Mouse (Mus musculus): ENCODE results near the gene Pde3a. TPM values are rescaled to one million over a fixed set of nuclear protein-coding genes. Genes with fewer than 3 reads are reported as not detected.
A peak's percentile ranks its signal among the peaks of the same experiment; 100 is the strongest.

Pde3a gene
- polyA plus RNA-seq, 1 experiment = 0.04 TPM

DNA sequence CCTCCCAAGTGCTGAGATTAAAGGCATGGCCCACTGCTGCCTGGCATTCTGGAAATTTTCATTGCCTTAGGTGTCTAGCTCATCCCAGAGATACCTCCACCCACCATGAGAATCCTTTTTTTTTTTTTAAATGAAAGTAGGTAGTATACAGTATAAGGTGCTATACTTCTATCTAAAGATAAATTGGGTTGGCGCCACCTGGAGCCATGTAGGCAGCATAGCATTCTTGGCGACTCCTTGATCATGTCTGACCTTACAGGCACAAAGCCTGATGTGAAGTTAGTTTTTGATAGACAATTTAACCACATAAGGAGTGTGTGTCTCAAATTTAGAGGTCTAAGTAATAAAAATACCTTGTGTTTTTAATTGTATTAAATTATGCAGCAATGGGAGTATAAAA lies 123.6 kb downstream of the Pde3a start:
- Histone ChIP-seq H3K4me1 (ENCODE audit: control insufficient read depth, insufficient read depth, low read length) (no peaks in the 10 kb centered on the region), H3K4me3 (ENCODE audit: low read depth, low read length) (no peak overlapping the region), H3K27me3 (ENCODE audit: control insufficient read depth, insufficient read depth, low read length, poor library complexity, severe bottlenecking) (no peaks in the 10 kb centered on the region), H3K27ac (ENCODE audit: insufficient read depth, low read length) (no peak overlapping the region), H3K36me3 (ENCODE audit: control insufficient read depth, insufficient read depth, low read length, poor library complexity, severe bottlenecking) (no peaks in the 10 kb centered on the region), H3K9ac (ENCODE audit: low read depth, poor library complexity, severe bottlenecking) (no peak overlapping the region), H3K9me3 (replicated peaks; ENCODE audit: control insufficient read depth, insufficient read depth, low read length, poor library complexity, severe bottlenecking) (no peaks in the 10 kb centered on the region)
- TF ChIP-seq POLR2A (IDR thresholded peaks at IDR 0.05; ENCODE audit: insufficient read depth, low read length) (no peak), CTCF (IDR thresholded peaks at IDR 0.05; ENCODE audit: low read depth, low read length) (peak; percentile 36)

DNA sequence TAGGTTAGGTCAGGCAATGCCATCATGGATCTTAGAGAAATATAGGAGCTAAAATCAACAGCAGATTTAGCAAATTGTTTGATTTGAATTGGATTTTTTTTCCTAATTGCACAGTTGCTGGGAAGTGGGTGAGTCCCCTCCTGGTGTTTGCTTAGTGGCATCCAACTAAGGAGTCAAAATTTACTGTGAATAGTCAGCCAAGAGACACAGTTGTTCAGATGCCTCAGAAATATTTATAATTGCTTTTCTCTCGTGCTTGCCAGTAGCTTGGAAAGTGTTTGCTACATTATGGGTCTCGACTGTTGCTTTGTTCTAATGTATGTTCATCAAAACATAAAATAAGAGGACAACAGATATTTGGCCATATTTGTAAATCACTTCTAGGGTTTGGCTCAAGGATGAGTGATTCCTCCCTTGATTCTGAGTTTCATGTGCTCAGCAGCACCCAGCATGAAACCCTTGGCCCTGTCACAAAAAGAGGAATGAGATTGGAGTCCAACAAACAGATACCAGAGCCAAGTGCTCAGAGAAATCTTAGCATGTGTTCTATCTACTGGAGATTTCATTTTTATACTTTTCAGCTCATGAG lies 125.5 kb downstream of the Pde3a start:
- Histone ChIP-seq H3K4me3 (ENCODE audit: low read depth, low read length) (no peak overlapping the region), H3K27me3 (ENCODE audit: control insufficient read depth, insufficient read depth, low read length, poor library complexity, severe bottlenecking) (no peaks in the 10 kb centered on the region), H3K27ac (ENCODE audit: insufficient read depth, low read length) (no peak overlapping the region), H3K9me3 (replicated peaks; ENCODE audit: control insufficient read depth, insufficient read depth, low read length, poor library complexity, severe bottlenecking) (no peaks in the 10 kb centered on the region), H3K4me1 (ENCODE audit: control insufficient read depth, insufficient read depth, low read length) (no peaks in the 10 kb centered on the region), H3K36me3 (ENCODE audit: control insufficient read depth, insufficient read depth, low read length, poor library complexity, severe bottlenecking) (no peaks in the 10 kb centered on the region), H3K9ac (ENCODE audit: low read depth, poor library complexity, severe bottlenecking) (no peak overlapping the region)
- TF ChIP-seq CTCF (IDR thresholded peaks at IDR 0.05; ENCODE audit: low read depth, low read length) (no peak), EP300 (IDR thresholded peaks at IDR 0.05; ENCODE audit: insufficient read depth, low read depth, low read length) (no peak), POLR2A (IDR thresholded peaks at IDR 0.05; ENCODE audit: insufficient read depth, low read length) (no peak)

DNA sequence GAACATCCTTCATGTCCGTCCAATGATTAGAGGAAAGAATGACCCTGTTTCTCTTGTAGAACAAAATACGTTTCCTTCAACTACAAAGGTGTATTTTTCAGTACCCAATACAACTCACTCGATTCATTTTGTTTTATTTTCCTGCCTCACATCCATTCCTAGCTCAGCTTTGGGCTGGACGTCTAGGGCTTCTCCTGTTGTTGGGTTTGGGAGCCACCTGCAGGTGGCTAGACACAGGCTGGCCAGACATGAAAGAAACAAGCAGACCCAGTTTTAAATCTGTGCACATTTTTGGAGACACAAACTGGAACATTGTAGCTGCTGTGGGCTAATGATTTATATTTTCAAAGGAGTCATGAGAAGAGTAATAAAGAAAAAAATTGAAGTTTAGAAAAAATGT lies 126.1 kb downstream of the Pde3a start:
- Histone ChIP-seq H3K4me3 (ENCODE audit: low read depth, low read length) (no peak overlapping the region), H3K27ac (ENCODE audit: insufficient read depth, low read length) (no peak overlapping the region), H3K9ac (ENCODE audit: low read depth, poor library complexity, severe bottlenecking) (no peak overlapping the region), H3K4me1 (ENCODE audit: control insufficient read depth, insufficient read depth, low read length) (no peaks in the 10 kb centered on the region), H3K9me3 (replicated peaks; ENCODE audit: control insufficient read depth, insufficient read depth, low read length, poor library complexity, severe bottlenecking) (no peaks in the 10 kb centered on the region), H3K36me3 (ENCODE audit: control insufficient read depth, insufficient read depth, low read length, poor library complexity, severe bottlenecking) (no peaks in the 10 kb centered on the region), H3K27me3 (ENCODE audit: control insufficient read depth, insufficient read depth, low read length, poor library complexity, severe bottlenecking) (no peaks in the 10 kb centered on the region)
- TF ChIP-seq CTCF (IDR thresholded peaks at IDR 0.05; ENCODE audit: low read depth, low read length) (no peak), POLR2A (IDR thresholded peaks at IDR 0.05; ENCODE audit: insufficient read depth, low read length) (no peak), EP300 (IDR thresholded peaks at IDR 0.05; ENCODE audit: insufficient read depth, low read depth, low read length) (no peak)

DNA sequence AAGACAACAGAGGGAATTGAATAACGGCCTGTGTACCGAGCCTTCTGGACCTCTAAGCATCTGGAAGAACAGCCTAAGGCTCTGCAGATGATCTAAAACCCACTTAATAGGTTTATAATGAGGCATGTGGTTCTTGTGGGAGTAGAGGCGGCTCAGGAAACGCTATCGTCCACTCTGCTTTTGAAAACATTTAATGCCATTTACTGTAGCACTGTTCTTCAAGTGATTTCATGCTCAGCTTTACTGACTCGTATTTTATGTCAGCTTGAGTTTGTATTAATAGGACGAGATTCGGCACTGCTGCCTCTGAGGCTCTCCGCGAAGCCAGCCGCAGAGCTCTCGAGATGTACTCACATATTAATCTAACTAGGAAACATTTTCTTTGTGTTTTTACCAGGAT lies 131.9 kb downstream of the Pde3a start:
- no peak overlapping the region for H3K27ac ChIP-seq (ENCODE audit: insufficient read depth, low read length)

DNA sequence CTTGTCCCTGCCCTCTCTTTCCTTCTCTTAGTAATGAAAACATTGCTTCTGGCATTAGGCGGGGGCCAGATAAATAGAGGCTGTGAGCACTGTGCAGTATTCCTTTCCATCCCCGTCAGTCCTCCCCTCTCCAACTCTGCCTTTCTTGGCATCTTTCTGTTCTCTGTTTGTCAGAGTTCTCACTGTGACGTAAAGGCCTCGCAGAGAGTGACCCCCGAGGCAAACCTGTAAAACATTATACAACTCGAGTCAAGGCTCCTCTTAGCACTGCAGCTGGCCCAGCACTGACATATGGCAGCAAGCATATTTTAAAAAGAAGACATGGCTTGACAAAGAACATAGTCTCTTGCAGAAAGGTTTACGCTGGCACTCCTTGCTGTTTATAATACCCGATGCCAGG lies 132.4 kb downstream of the Pde3a start:
- Histone ChIP-seq H3K9me3 (replicated peaks; ENCODE audit: control insufficient read depth, insufficient read depth, low read length, poor library complexity, severe bottlenecking) (no peaks in the 10 kb centered on the region), H3K27ac (ENCODE audit: insufficient read depth, low read length) (no peak overlapping the region), H3K27me3 (ENCODE audit: control insufficient read depth, insufficient read depth, low read length, poor library complexity, severe bottlenecking) (no peaks in the 10 kb centered on the region), H3K36me3 (ENCODE audit: control insufficient read depth, insufficient read depth, low read length, poor library complexity, severe bottlenecking) (no peaks in the 10 kb centered on the region), H3K4me3 (ENCODE audit: low read depth, low read length) (no peak overlapping the region), H3K9ac (ENCODE audit: low read depth, poor library complexity, severe bottlenecking) (no peak overlapping the region), H3K4me1 (ENCODE audit: control insufficient read depth, insufficient read depth, low read length) (no peaks in the 10 kb centered on the region)
- TF ChIP-seq EP300 (IDR thresholded peaks at IDR 0.05; ENCODE audit: insufficient read depth, low read depth, low read length) (no peak), POLR2A (IDR thresholded peaks at IDR 0.05; ENCODE audit: insufficient read depth, low read length) (no peak), CTCF (IDR thresholded peaks at IDR 0.05; ENCODE audit: low read depth, low read length) (no peak)

More for the DNA sequence above, 131.9 kb downstream of the Pde3a start:
- Histone ChIP-seq H3K4me3 (ENCODE audit: low read depth, low read length) (no peak overlapping the region), H3K27me3 (ENCODE audit: control insufficient read depth, insufficient read depth, low read length, poor library complexity, severe bottlenecking) (no peaks in the 10 kb centered on the region), H3K4me1 (ENCODE audit: control insufficient read depth, insufficient read depth, low read length) (no peaks in the 10 kb centered on the region), H3K9ac (ENCODE audit: low read depth, poor library complexity, severe bottlenecking) (no peak overlapping the region), H3K9me3 (replicated peaks; ENCODE audit: control insufficient read depth, insufficient read depth, low read length, poor library complexity, severe bottlenecking) (no peaks in the 10 kb centered on the region), H3K36me3 (ENCODE audit: control insufficient read depth, insufficient read depth, low read length, poor library complexity, severe bottlenecking) (no peaks in the 10 kb centered on the region)
- TF ChIP-seq POLR2A (IDR thresholded peaks at IDR 0.05; ENCODE audit: insufficient read depth, low read length) (no peak), CTCF (IDR thresholded peaks at IDR 0.05; ENCODE audit: low read depth, low read length) (no peak), EP300 (IDR thresholded peaks at IDR 0.05; ENCODE audit: insufficient read depth, low read depth, low read length) (no peak)

DNA sequence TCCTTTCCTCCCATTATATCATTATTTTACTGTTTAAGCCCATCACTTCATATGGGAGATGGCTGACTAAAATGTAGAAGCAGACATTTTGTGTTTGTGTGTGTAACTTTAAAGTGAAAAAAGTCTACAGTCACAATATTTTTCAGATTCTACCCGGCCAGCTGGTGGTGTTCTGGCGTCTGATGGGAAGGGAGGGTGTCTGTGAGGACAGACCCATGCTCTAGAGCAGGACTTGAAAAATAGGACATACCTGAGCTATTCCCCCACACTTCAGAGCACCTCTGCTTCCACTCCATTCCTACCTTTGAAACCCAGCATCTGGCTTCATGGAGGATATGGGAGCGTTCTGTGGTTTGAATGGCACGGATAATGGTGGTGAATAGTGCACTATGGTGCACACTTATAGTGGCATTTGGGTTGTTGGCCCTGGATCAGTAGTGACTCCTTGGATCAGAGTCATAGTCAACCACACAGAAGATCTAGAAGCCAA lies 132.9 kb downstream of the Pde3a start:
- Histone ChIP-seq H3K27me3 (ENCODE audit: control insufficient read depth, insufficient read depth, low read length, poor library complexity, severe bottlenecking) (no peaks in the 10 kb centered on the region), H3K9me3 (replicated peaks; ENCODE audit: control insufficient read depth, insufficient read depth, low read length, poor library complexity, severe bottlenecking) (no peaks in the 10 kb centered on the region), H3K4me1 (ENCODE audit: control insufficient read depth, insufficient read depth, low read length) (no peaks in the 10 kb centered on the region), H3K36me3 (ENCODE audit: control insufficient read depth, insufficient read depth, low read length, poor library complexity, severe bottlenecking) (no peaks in the 10 kb centered on the region), H3K4me3 (ENCODE audit: low read depth, low read length) (no peak overlapping the region), H3K9ac (ENCODE audit: low read depth, poor library complexity, severe bottlenecking) (no peak overlapping the region), H3K27ac (ENCODE audit: insufficient read depth, low read length) (no peak overlapping the region)
- TF ChIP-seq CTCF (IDR thresholded peaks at IDR 0.05; ENCODE audit: low read depth, low read length) (no peak), POLR2A (IDR thresholded peaks at IDR 0.05; ENCODE audit: insufficient read depth, low read length) (no peak), EP300 (IDR thresholded peaks at IDR 0.05; ENCODE audit: insufficient read depth, low read depth, low read length) (no peak)

Measured in ES-Bruce4 (cell line).